Mouse (Mus musculus): ENCODE measurements around the gene H2-DMb1.

The H2-DMb1 gene

GRCm38 (mm10) chr17:34114114-34114513, 38.8 kb upstream of the H2-DMb1 start:
- no peaks in the 10 kb centered on the region for H3K9me3 ChIP-seq (ENCODE audit: low read length)
- no peaks in the 10 kb centered on the region for H3K27me3 ChIP-seq (ENCODE audit: insufficient read depth, low read length)
- peaks cover 98% of the 10 kb centered on the region for H3K36me3 ChIP-seq (ENCODE audit: insufficient read depth, low read length)
- TF ChIP-seq NANOG (IDR thresholded peaks at IDR 0.05; ENCODE audit: borderline replicate concordance, low read length) (no peak), POU5F1 (IDR thresholded peaks at IDR 0.05; ENCODE audit: borderline replicate concordance, low read length) (no peak), CTCF (conservative IDR thresholded peaks at IDR 0.05; ENCODE audit: low read length) (no peak)
- peaks cover 66% of the 10 kb centered on the region for H3K4me1 ChIP-seq (replicated peaks; ENCODE audit: low read depth, low read length)
- peak overlapping the region; percentile 99 for H3K4me3 ChIP-seq (replicated peaks; ENCODE audit: low read length)

- H3K4me1 ChIP-seq (replicated peaks; ENCODE audit: low read depth, low read length), result peaks cover 53% of the 10 kb centered on the region
- H3K9me3 ChIP-seq (ENCODE audit: low read length), result no peaks in the 10 kb centered on the region
- no peak for TF ChIP-seq NANOG (IDR thresholded peaks at IDR 0.05; ENCODE audit: borderline replicate concordance, low read length)
- no peak for TF ChIP-seq CTCF (conservative IDR thresholded peaks at IDR 0.05; ENCODE audit: low read length)
- no peak for TF ChIP-seq POU5F1 (IDR thresholded peaks at IDR 0.05; ENCODE audit: borderline replicate concordance, low read length)
- peak overlapping the region; percentile 99 for H3K4me3 ChIP-seq (replicated peaks; ENCODE audit: low read length)
- peaks cover 70% of the 10 kb centered on the region for H3K36me3 ChIP-seq (ENCODE audit: insufficient read depth, low read length)
- H3K27me3 ChIP-seq (ENCODE audit: insufficient read depth, low read length), result no peaks in the 10 kb centered on the region
These were observed 36.0 kb upstream of the H2-DMb1 start for GRCm38 (mm10) chr17:34116736-34117370.

- Histone ChIP-seq H3K36me3 (ENCODE audit: insufficient read depth, low read length) (peaks cover 63% of the 10 kb centered on the region), H3K4me3 (replicated peaks; ENCODE audit: low read length) (peak overlapping the region; percentile 99), H3K9me3 (ENCODE audit: low read length) (no peaks in the 10 kb centered on the region), H3K27me3 (ENCODE audit: insufficient read depth, low read length) (no peaks in the 10 kb centered on the region), H3K4me1 (replicated peaks; ENCODE audit: low read depth, low read length) (peaks cover 46% of the 10 kb centered on the region)
- TF ChIP-seq POU5F1 (IDR thresholded peaks at IDR 0.05; ENCODE audit: borderline replicate concordance, low read length) (no peak), CTCF (conservative IDR thresholded peaks at IDR 0.05; ENCODE audit: low read length) (no peak), NANOG (IDR thresholded peaks at IDR 0.05; ENCODE audit: borderline replicate concordance, low read length) (no peak)
These were observed 35.3 kb upstream of the H2-DMb1 start for GRCm38 (mm10) chr17:34117421-34118112.

- H3K4me3 ChIP-seq (replicated peaks; ENCODE audit: low read length), result peak overlapping the region; percentile 99
- no peaks in the 10 kb centered on the region for H3K27me3 ChIP-seq (ENCODE audit: insufficient read depth, low read length)
- TF ChIP-seq NANOG (IDR thresholded peaks at IDR 0.05; ENCODE audit: borderline replicate concordance, low read length), result no peak
- no peaks in the 10 kb centered on the region for H3K9me3 ChIP-seq (ENCODE audit: low read length)
- peaks cover 42% of the 10 kb centered on the region for H3K4me1 ChIP-seq (replicated peaks; ENCODE audit: low read depth, low read length)
- peaks cover 56% of the 10 kb centered on the region for H3K36me3 ChIP-seq (ENCODE audit: insufficient read depth, low read length)
These were observed 34.6 kb upstream of the H2-DMb1 start for GRCm38 (mm10) chr17:34118113-34118872.

GRCm38 (mm10) chr17:34118873-34119248, 34.0 kb upstream of the H2-DMb1 start:
- H3K36me3 ChIP-seq (ENCODE audit: insufficient read depth, low read length), result peaks cover 50% of the 10 kb centered on the region
- no peaks in the 10 kb centered on the region for H3K9me3 ChIP-seq (ENCODE audit: low read length)
- H3K4me3 ChIP-seq (replicated peaks; ENCODE audit: low read length), result peak overlapping the region; percentile 99
- H3K4me1 ChIP-seq (replicated peaks; ENCODE audit: low read depth, low read length), result peaks cover 42% of the 10 kb centered on the region
- TF ChIP-seq NANOG (IDR thresholded peaks at IDR 0.05; ENCODE audit: borderline replicate concordance, low read length) (no peak), CTCF (conservative IDR thresholded peaks at IDR 0.05; ENCODE audit: low read length) (no peak), POU5F1 (IDR thresholded peaks at IDR 0.05; ENCODE audit: borderline replicate concordance, low read length) (no peak)
- no peaks in the 10 kb centered on the region for H3K27me3 ChIP-seq (ENCODE audit: insufficient read depth, low read length)

GRCm38 (mm10) chr17:34119249-34120179, 33.4 kb upstream of the H2-DMb1 start, which contains the start of gene H2-DMa:
Gene H2-DMa, plus strand, starts transcription at chr17:34119541.
- Histone ChIP-seq H3K36me3 (ENCODE audit: insufficient read depth, low read length) (peaks cover 44% of the 10 kb centered on the region), H3K27me3 (ENCODE audit: insufficient read depth, low read length) (no peaks in the 10 kb centered on the region), H3K4me3 (replicated peaks; ENCODE audit: low read length) (peak within 1 kb of the TSS; percentile 99), H3K9me3 (ENCODE audit: low read length) (no peaks in the 10 kb centered on the region), H3K4me1 (replicated peaks; ENCODE audit: low read depth, low read length) (peaks cover 41% of the 10 kb centered on the region)
- no peak for TF ChIP-seq CTCF (conservative IDR thresholded peaks at IDR 0.05; ENCODE audit: low read length)
- no peak for TF ChIP-seq POU5F1 (IDR thresholded peaks at IDR 0.05; ENCODE audit: borderline replicate concordance, low read length)
- no peak for TF ChIP-seq NANOG (IDR thresholded peaks at IDR 0.05; ENCODE audit: borderline replicate concordance, low read length)

GRCm38 (mm10) chr17:34120180-34120723, 32.6 kb upstream of the H2-DMb1 start:
- Histone ChIP-seq H3K36me3 (ENCODE audit: insufficient read depth, low read length) (peaks cover 36% of the 10 kb centered on the region), H3K9me3 (ENCODE audit: low read length) (no peaks in the 10 kb centered on the region), H3K27me3 (ENCODE audit: insufficient read depth, low read length) (no peaks in the 10 kb centered on the region), H3K4me3 (replicated peaks; ENCODE audit: low read length) (peak overlapping the region; percentile 99), H3K4me1 (replicated peaks; ENCODE audit: low read depth, low read length) (peaks cover 38% of the 10 kb centered on the region)
- TF ChIP-seq CTCF (conservative IDR thresholded peaks at IDR 0.05; ENCODE audit: low read length) (no peak), POU5F1 (IDR thresholded peaks at IDR 0.05; ENCODE audit: borderline replicate concordance, low read length) (no peak), NANOG (IDR thresholded peaks at IDR 0.05; ENCODE audit: borderline replicate concordance, low read length) (no peak)
